Mouse (Mus musculus) cerebellum, adult 18-20 months (tissue): ENCODE measurements around the gene Mlh1.

Experiments
- DNase-seq, 2 experiments: peaks; one replicate each; pipeline ENCODE4 v3.0.0; 2021

Gene Mlh1

DNA sequence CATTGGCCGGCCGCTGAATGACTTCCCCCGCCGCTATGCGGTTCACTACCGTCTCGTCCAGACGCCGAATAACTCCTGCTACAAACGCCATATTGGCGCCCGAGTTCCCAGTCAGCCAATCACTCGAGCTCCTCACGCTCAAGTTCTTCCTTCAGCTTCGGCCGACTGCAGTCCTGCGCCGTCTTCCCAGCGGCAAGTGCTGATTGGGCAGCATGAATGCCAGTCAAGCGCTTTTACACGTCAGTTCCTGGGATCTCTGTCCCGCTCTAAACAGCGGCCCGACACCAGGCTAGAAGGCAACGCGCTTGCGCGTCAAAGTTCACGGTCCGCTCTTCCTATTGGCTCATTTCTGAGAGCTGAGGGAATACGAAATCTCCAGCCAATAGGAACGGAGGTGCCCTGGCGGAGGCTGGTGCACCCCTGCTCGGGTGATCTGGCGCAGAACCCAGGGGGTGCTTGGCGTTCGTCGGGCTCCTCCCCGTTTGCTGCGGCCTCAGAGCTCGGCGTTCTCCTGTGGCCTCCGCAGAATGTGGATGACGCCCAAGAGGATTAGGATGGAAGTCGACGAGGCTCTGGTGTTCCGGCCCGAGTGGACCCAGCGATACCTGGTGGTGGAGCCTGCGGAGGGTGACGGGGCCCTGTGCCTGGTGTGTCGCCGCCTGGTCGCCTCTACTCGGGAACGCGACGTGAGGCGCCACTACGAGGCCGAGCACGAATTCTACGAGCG is at the start of gene Mlh1, which contains the start of gene Epm2aip1:
TSS of gene Mlh1 (minus strand) at position 358 of the 727 bp plus-strand sequence.
TSS of gene Epm2aip1 (plus strand) at position 496 of the 727 bp plus-strand sequence.
- DNase-seq = peak; percentile 99 to 100

GRCm38 (mm10) chr9:111320912-111321311 is 49.3 kb upstream of the Mlh1 start:
- DNase-seq = no peak

- DNase-seq = peak; percentile 48 to 58
Measured at GRCm38 (mm10) chr9:111314219-111314618, 42.6 kb upstream of the Mlh1 start.

- DNase-seq = no peak
Measured at GRCm38 (mm10) chr9:111313793-111314192, 42.2 kb upstream of the Mlh1 start.

GRCm38 (mm10) chr9:111313299-111313698 is 41.7 kb upstream of the Mlh1 start:
- DNase-seq = no peak

DNA sequence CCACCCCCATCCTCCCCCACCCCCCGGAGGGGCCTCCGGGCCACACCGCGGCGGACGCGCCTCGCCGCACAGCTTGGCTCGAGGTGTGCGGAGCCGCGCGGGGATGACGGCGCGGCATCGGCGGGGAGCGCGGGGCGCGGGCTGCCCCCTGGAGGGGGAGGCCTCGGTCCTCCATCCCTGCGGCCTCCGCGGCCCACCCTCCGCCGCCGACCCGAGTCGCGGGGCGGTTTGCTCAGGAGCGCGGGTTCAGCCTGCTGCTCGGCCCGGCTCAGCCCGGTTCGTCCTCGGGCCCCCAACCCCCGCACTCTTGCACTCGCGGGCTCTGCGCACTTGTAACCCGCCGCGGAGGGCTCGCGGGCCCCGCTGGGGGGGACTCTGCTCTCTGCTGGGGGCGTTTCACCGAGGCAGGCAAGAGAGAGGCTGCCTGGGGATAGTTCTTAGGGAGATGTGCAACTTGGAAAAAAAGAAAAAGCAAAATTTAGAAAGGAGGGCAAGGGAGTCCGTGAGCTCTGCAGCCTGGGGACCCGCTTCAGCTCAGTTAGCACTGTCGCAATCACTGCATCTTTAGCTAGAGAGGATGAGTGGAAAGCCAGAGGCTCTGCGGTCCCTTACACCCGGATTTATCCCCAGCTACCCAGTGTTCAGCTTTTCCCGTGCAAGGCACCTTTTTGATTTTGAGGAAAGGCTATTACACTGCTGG is 41.0 kb upstream of the Mlh1 start:
- peak in 1 of 2 experiments; percentile 12 for DNase-seq

DNA sequence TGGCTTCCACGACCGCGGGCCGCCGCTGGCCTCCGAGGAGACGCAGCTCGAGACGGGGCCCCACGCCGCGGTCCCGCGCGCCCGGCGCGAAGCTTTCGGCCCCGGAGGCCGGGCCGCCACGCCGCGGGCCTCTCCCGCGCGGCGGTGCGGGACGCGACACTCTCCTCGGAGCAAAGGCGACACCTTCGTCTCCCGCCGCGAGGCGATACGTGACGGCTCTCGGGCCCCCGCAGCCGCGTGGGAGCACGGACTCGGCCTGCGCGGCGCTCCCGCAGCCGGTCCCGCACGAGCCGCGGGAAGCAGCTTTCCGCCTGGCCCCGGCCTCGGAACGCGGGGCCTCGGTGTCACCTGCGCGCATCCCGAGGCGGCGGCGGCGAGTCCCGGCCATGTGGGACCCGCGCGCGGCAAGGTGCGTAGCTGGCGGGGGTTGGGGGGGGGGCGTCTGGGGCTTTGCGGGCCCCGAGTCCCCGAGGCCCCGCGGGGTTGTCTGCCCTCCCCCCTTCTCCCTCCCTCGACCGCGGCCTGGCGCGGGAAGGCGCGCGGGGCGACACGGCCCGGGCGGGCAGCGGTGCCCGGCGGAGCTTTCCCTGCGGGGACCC is 40.4 kb upstream of the Mlh1 start:
- peak in 1 of 2 experiments; percentile 15 for DNase-seq

- peak in 1 of 2 experiments; percentile 27 for DNase-seq
Measured at GRCm38 (mm10) chr9:111311031-111311842, 39.6 kb upstream of the Mlh1 start, which contains the start of gene Trank1. Trank1 (plus strand) TSS chr9:111311739.

DNA sequence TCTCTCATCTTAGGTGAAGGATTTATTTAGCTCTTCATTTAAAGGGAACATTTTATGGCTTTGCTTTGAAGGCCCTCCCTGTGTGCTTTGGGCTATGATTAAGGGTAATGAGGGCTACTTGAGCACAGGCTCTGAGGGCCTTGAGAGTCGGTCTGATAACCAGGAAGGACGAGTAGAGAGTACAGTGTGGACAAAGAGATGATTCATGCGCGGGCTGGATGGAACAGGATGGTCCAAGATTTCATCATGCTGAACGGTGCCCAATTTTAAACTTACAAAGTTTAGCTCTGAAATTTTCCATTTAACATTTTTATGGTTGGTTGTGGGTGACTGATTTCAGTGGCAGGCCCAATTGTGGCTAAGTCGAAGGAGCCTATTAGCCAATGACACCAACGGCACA is 34.6 kb upstream of the Mlh1 start:
- no peak for DNase-seq

- no peak for DNase-seq
Measured at GRCm38 (mm10) chr9:111304036-111304435, 32.4 kb upstream of the Mlh1 start.

- DNase-seq = no peak
Measured at GRCm38 (mm10) chr9:111302196-111302831, 30.7 kb upstream of the Mlh1 start.

DNA sequence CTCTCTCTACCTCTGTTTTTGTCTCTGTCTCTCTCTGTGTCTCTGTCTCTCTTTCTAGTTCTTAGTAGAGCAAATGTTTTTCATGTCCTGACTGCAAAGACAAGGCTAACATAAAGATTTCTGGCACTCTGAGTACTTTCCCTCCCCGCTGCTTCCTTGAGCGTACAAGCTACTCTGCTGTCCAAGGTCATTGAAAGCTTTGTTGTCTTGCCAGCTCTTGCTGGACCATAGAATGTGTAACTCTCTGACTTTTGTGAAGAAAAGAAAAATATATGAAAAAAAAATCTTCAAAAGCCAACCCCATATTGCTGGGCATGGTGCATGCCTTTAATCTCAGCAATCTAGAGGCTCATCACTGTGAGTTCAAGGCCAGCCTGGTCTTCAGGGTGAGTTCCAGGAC is 27.0 kb upstream of the Mlh1 start:
- no peak for DNase-seq

DNA sequence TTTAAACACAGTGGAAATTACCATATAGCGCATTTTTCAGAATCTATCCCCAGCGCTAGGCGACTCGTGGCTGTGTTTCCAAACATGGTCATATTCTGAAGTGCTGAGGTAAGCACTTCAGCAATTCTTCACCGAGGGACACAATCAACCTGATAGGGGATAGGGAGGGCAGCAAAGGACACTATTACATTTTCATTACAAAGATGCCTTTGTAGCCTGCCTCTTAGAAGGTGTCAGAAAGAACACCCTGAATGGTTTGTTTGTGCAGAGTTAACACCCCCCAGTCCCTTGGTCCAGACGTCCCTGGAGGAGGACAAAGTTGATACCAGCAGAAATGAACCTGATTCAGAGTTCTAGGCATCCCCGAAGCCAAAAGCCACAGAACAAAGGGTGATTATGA is 24.8 kb upstream of the Mlh1 start:
- DNase-seq = no peak

DNA sequence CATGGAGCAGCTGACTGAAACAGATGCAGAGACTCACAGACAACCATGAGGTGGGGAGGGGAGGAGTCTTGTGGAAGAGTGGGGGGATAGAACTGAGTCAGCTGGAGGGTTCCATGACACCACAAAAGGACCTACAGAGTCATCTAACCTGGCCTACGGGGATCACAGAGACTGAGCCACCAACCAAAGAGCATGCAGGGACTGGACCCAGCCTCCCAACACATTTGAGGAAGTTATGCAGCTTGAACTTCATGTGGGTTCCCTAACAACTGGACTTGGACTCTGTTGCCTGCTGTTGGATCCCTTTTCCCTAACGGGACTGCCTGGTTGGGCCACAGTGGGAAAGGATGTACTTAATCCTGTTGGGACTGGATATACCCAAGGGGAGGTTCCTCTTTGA is 23.7 kb upstream of the Mlh1 start:
- no peak for DNase-seq

- DNase-seq = no peak
Measured at GRCm38 (mm10) chr9:111294911-111295310, 23.3 kb upstream of the Mlh1 start.

DNA sequence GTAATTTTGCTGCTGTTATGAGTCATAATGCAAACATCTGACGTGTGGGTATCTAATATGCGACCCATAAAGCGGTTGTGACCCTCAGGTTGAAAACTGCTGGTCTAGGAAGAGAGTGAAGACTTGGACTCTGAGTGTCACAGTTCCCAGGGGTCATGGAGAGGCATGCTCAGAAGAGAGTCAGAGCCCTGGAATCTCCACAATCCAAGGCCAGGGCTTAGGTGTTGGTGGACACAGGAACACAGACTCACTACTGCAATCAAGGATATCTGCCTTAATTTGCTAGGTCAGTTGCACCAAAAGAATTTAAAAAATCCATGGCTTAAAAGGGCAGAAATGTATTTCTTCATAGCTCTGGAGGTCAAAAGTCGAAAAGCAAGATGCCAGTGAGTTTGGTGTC is 21.6 kb upstream of the Mlh1 start:
- DNase-seq = no peak

- DNase-seq = no peak
Measured at GRCm38 (mm10) chr9:111290539-111291100, 19.0 kb upstream of the Mlh1 start.

- peak; percentile 78 to 96 for DNase-seq
Measured at GRCm38 (mm10) chr9:111289832-111290339, 18.3 kb upstream of the Mlh1 start.

GRCm38 (mm10) chr9:111289294-111289831 is 17.8 kb upstream of the Mlh1 start:
- no peak for DNase-seq

- DNase-seq = no peak
Measured at GRCm38 (mm10) chr9:111287956-111288355, 16.4 kb upstream of the Mlh1 start.

GRCm38 (mm10) chr9:111286468-111286867 is 14.9 kb upstream of the Mlh1 start:
- no peak for DNase-seq
